Mouse (Mus musculus) embryo, embryonic 10 days (tissue): ENCODE results near the gene Sptbn2.
"Not testable (repeated sequence)": the region's sequence is repeated elsewhere in the genome, so short reads cannot be mapped to it uniquely, and the experiment has no call there.

Experiments used
- DNase-seq: peaks from one replicate; pipeline ENCODE4 v3.0.0-alpha.2; 2015; ENCODE audit warnings: low spot score

Sptbn2 gene

GRCm38 (mm10) chr19:4729186-4729585 is 18.2 kb downstream of the Sptbn2 start:
- no peak for DNase-seq

- no peak for DNase-seq
Measured at GRCm38 (mm10) chr19:4733052-4733451, 22.1 kb downstream of the Sptbn2 start.

- no peak for DNase-seq
Measured at GRCm38 (mm10) chr19:4737866-4738265, 26.9 kb downstream of the Sptbn2 start.

GRCm38 (mm10) chr19:4739053-4739452 is 28.1 kb downstream of the Sptbn2 start:
- DNase-seq = no peak

- DNase-seq = no peak
Measured at GRCm38 (mm10) chr19:4739762-4740161, 28.8 kb downstream of the Sptbn2 start.

- no peak for DNase-seq
Measured at GRCm38 (mm10) chr19:4741482-4741881, 30.5 kb downstream of the Sptbn2 start.

GRCm38 (mm10) chr19:4742229-4742628 is 31.3 kb downstream of the Sptbn2 start:
- DNase-seq = no peak

GRCm38 (mm10) chr19:4743524-4743923 is 32.6 kb downstream of the Sptbn2 start:
- peak; percentile 65 for DNase-seq

GRCm38 (mm10) chr19:4744026-4744425 is 33.1 kb downstream of the Sptbn2 start:
- no peak for DNase-seq

- no peak for DNase-seq
Measured at GRCm38 (mm10) chr19:4745057-4745456, 34.1 kb downstream of the Sptbn2 start.

- DNase-seq = no peak
Measured at GRCm38 (mm10) chr19:4745681-4746080, 34.7 kb downstream of the Sptbn2 start.

GRCm38 (mm10) chr19:4746611-4747010 is 35.6 kb downstream of the Sptbn2 start:
- DNase-seq = no peak

GRCm38 (mm10) chr19:4747631-4748312 is 36.8 kb downstream of the Sptbn2 start:
- DNase-seq = no peak

- no peak for DNase-seq
Measured at GRCm38 (mm10) chr19:4748493-4748892, 37.5 kb downstream of the Sptbn2 start.

GRCm38 (mm10) chr19:4749975-4750374 is 39.0 kb downstream of the Sptbn2 start:
- no peak for DNase-seq

GRCm38 (mm10) chr19:4755565-4756192 is 44.7 kb downstream of the Sptbn2 start:
- peak; percentile 96 for DNase-seq

- DNase-seq = peak; percentile 97
Measured at GRCm38 (mm10) chr19:4756193-4756911, 45.4 kb downstream of the Sptbn2 start, which contains the start of gene Rbm4b. TSS of gene Rbm4b (plus strand) at chr19:4756497.

- DNase-seq = no peak
Measured at GRCm38 (mm10) chr19:4756921-4757320, 46.0 kb downstream of the Sptbn2 start.

- DNase-seq = not testable (repeated sequence)
Measured at GRCm38 (mm10) chr19:4760544-4760943, 49.6 kb downstream of the Sptbn2 start.

GRCm38 (mm10) chr19:4762876-4763275 is 51.9 kb downstream of the Sptbn2 start:
- no peak for DNase-seq

GRCm38 (mm10) chr19:4767507-4768148 is 56.7 kb downstream of the Sptbn2 start:
- no peak for DNase-seq

GRCm38 (mm10) chr19:4772785-4773184 is 61.8 kb downstream of the Sptbn2 start:
- no peak for DNase-seq

- DNase-seq = no peak
Measured at GRCm38 (mm10) chr19:4782891-4783290, 71.9 kb downstream of the Sptbn2 start.
